Mouse (Mus musculus): ENCODE data around the gene Pfdn5.

Pfdn5 gene

GRCm38 (mm10) chr15:102326022-102326576 lies at the start of gene Pfdn5:
Pfdn5 (plus strand) TSS chr15:102326116.
- in situ Hi-C loops (cut with MboI, MseI), result no loop called here

- in situ Hi-C loops (cut with MboI, MseI), result no loop called here
These were observed 47.2 kb upstream of the Pfdn5 start for GRCm38 (mm10) chr15:102278726-102279091.

- in situ Hi-C loops (cut with MboI, MseI), result no loop called here
These were observed 46.7 kb upstream of the Pfdn5 start, which contains the start of gene Mfsd5 for GRCm38 (mm10) chr15:102279092-102279782. Mfsd5 (plus strand) TSS chr15:102279454.

GRCm38 (mm10) chr15:102279783-102280520 lies 46.0 kb upstream of the Pfdn5 start:
- in situ Hi-C loops (cut with MboI, MseI), result no loop called here

- in situ Hi-C loops (cut with MboI, MseI), result no loop called here
These were observed 45.3 kb upstream of the Pfdn5 start for GRCm38 (mm10) chr15:102280623-102281022.

- in situ Hi-C loops (cut with MboI, MseI), result no loop called here
These were observed 43.2 kb upstream of the Pfdn5 start for GRCm38 (mm10) chr15:102282463-102283292.

- in situ Hi-C loops (cut with MboI, MseI), result no loop called here
These were observed 42.3 kb upstream of the Pfdn5 start for GRCm38 (mm10) chr15:102283648-102284047.

- in situ Hi-C loops (cut with MboI, MseI), result no loop called here
These were observed 38.5 kb upstream of the Pfdn5 start for GRCm38 (mm10) chr15:102287395-102287794.

- in situ Hi-C loops (cut with MboI, MseI), result no loop called here
These were observed 30.1 kb upstream of the Pfdn5 start, which contains the start of gene Espl1 for GRCm38 (mm10) chr15:102295633-102296367. Espl1 (plus strand) TSS chr15:102296266.

- in situ Hi-C loops (cut with MboI, MseI), result no loop called here
These were observed 29.4 kb upstream of the Pfdn5 start for GRCm38 (mm10) chr15:102296368-102297006.

- in situ Hi-C loops (cut with MboI, MseI), result loop anchor here in 1 of 2 experiments (5.0 kb wide), 1 partner anchor 35 kb away; no protein-coding TSS in a partner anchor
These were observed 23.4 kb upstream of the Pfdn5 start for GRCm38 (mm10) chr15:102302542-102302941.

- in situ Hi-C loops (cut with MboI, MseI), result no loop called here
These were observed 17.2 kb upstream of the Pfdn5 start for GRCm38 (mm10) chr15:102308717-102309116.

GRCm38 (mm10) chr15:102310074-102310845 lies 15.7 kb upstream of the Pfdn5 start:
- in situ Hi-C loops (cut with MboI, MseI), result no loop called here

- in situ Hi-C loops (cut with MboI, MseI), result no loop called here
These were observed 14.4 kb upstream of the Pfdn5 start for GRCm38 (mm10) chr15:102311489-102311888.

- in situ Hi-C loops (cut with MboI, MseI), result loop anchor here in 1 of 2 experiments (5.0 kb wide), 1 partner anchor 73 kb away; no protein-coding TSS in a partner anchor
These were observed 10.6 kb upstream of the Pfdn5 start for GRCm38 (mm10) chr15:102315292-102315691.

GRCm38 (mm10) chr15:102316263-102316662 lies 9.7 kb upstream of the Pfdn5 start:
- in situ Hi-C loops (cut with MboI, MseI), result loop anchor here in 1 of 2 experiments (5.0 kb wide), 1 partner anchor 74 kb away; no protein-coding TSS in a partner anchor

GRCm38 (mm10) chr15:102324654-102325473 lies 1.1 kb upstream of the Pfdn5 start:
- in situ Hi-C loops (cut with MboI, MseI), result no loop called here

- in situ Hi-C loops (cut with MboI, MseI), result no loop called here
These were observed 976 bp downstream of the Pfdn5 start for GRCm38 (mm10) chr15:102326892-102327291.

GRCm38 (mm10) chr15:102331610-102332015 lies 5.7 kb downstream of the Pfdn5 start, which contains the start of gene Myg1:
Myg1 (plus strand) TSS chr15:102331709.
- in situ Hi-C loops (cut with MboI, MseI), result no loop called here
